Mouse (Mus musculus) G1E-ER4 (cell line): Measurements from ENCODE around the gene Tlr7. TPM values are rescaled to one million over a fixed set of nuclear protein-coding genes. Genes with fewer than 3 reads are reported as not detected.

Experiments
- GATA1 ChIP-seq: IDR thresholded peaks from one replicate; pipeline ENCODE4 v1.8.0; 2012; ENCODE audit warnings: low read length, inconsistent platforms
- polyA plus RNA-seq: library from polyadenylated mRNA; stranded (reverse); fragments of >175 nt; gene quantifications from 2 replicates; pipeline ENCODE4 v1.2.3, GENCODE M21; 2012

The Tlr7 gene
- polyA plus RNA-seq, 1 experiment: not detected

GRCm38 (mm10) chrX:167318819-167319396 lies 11.4 kb downstream of the Tlr7 start:
- no peak for TF ChIP-seq GATA1

GRCm38 (mm10) chrX:167315766-167316165 lies 14.6 kb downstream of the Tlr7 start:
- TF ChIP-seq GATA1: no peak

GRCm38 (mm10) chrX:167315093-167315726 lies 15.1 kb downstream of the Tlr7 start:
- TF ChIP-seq GATA1: no peak

DNA sequence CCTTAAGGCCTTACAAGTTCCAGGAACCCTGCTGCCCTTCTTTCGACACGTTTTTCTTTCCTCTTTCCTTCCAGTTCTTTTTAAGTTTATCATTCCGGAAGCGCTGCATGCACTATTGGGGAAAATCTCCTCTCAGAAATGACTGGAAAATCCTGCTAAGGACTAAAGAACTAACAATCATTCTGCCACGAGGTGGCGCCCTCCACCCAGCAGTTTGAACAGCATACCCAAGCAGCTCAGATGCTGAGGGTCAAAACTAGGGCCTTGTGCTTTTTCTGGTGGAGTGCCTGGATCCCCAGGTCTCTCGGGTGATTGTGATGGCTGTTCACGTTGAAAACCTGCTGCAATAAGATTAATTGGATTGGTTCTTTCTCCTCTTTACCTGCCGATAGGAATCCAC lies 53.4 kb downstream of the Tlr7 start:
- no peak for TF ChIP-seq GATA1

DNA sequence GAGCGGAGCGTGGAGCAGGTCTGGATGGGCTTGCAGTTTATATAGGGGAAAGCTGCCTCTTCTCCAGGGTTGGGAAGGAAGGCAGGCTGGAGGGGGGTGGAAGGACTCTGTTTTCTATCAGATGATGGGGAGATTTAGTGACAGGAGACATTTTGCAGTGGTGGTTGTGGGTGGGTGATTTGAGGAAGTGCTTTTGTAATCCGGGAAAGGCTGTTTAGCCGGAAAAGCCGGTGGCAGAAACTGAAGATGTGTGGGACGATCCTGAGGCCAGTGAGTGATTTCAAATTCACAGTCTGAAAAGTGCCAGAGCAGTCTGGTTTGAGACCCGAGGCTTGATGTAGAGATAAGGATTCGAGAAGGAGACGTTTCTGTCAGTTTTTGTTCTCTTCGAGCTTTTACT lies 53.8 kb downstream of the Tlr7 start:
- no peak for TF ChIP-seq GATA1

GRCm38 (mm10) chrX:167264086-167264485 lies 66.3 kb downstream of the Tlr7 start, which contains the start of gene Tlr8:
TSS of gene Tlr8 (minus strand) at chrX:167264329.
- no peak for TF ChIP-seq GATA1

DNA sequence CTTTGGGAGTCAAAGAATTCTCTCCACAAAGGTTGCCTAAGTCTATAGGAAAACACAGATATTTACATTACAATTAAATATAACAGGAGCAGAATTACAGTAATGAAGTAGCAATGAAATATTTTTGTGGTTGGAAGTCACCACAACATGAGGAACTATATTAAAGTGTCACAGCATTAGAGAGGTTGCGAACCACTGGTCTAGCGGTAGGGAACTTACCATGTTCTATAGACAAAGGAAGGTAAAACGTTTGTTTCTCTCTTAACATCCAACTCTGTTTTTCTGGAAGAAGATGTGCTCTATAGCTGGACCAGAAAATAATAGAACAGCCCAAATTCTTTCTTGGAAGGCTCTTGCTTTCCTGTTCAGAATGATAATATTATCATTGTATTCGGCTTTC lies 66.8 kb downstream of the Tlr7 start:
- TF ChIP-seq GATA1: no peak

Other genes starting within 250 kb of the Tlr7 start
- gene Tmsb4x, start 121.2 kb downstream of the Tlr7 start, polyA plus RNA-seq: 0.10 and 0.14 TPM in 2 replicates
- not detected in 2 replicates for gene Tlr8, start 66.2 kb downstream of the Tlr7 start, polyA plus RNA-seq
- gene Prps2, start 52.2 kb upstream of the Tlr7 start, polyA plus RNA-seq: 12.2 and 25.2 TPM in 2 replicates